Comparison of ENCODE assay signal across 10 mouse cellular contexts in the genomic region with DNA sequence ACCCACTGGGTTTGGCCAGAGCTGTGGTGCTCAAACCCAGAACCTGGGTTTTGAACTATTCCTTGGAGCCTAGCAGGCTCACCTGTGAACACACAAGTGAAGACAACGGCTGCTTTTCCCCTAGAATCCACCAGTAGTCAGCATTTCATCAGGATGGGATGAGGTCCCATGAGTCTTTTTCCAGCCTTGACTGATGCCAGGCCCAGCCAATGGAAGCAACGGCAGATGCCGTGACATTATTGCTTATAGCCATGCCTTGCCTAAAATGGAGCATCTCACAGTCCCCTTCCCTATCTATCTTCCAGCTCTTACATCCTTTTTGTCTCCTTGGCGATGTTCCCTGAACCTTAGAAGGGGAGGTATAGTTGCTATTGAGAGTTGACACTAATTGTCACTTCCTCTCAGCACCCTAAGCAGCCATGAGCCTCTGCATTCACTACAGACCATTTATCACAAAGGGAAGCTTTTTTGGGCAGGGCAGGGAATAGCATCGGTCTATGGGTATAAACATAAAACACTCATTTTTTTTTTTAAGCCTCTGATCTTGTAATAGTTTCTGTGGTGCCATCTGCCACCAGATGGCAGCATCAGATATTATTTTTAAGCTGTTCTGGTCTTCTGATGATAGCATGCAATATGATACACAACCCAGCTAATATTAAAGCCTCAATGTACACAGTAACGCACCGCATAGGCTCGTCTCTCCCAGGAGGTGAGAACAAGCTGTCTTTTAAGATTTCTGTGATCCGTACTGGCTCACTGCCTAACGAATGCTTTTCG. TPM values are rescaled to one million over a fixed set of nuclear protein-coding genes. Genes with fewer than 3 reads are reported as not detected.
A peak's percentile ranks its signal among the peaks of the same experiment; 100 is the strongest.
DNase-seq lines count a peak whose midpoint lies in the region; ATAC-seq and TF ChIP-seq lines count a peak whose summit lies in the region.
"Had no signal": no experiment of that assay in that cellular context is flagged by ENCODE, and none has a peak within 500 bp of the region (broad histone marks: within the 10 kb centered on the region; RNA-seq: fewer than 3 reads in every experiment).

No protein-coding gene starts in this region.

- no peaks in the 10 kb centered on the region for H3K4me1 ChIP-seq in liver, adult 2 months (ENCODE audit: control insufficient read depth, insufficient read depth, low read length)
- H3K4me1 ChIP-seq in liver, embryonic 12.5 days, result no peaks in the 10 kb centered on the region
- H3K4me1 ChIP-seq in embryonic facial prominence, embryonic 14.5 days (ENCODE audit: control insufficient read depth, insufficient read depth, low read length), result no peaks in the 10 kb centered on the region
- H3K4me1 ChIP-seq in intestine, postnatal 0 days (replicated peaks; ENCODE audit: control insufficient read depth, insufficient read depth, low read length), result no peaks in the 10 kb centered on the region
- H3K4me1 ChIP-seq in lung, postnatal 0 days (ENCODE audit: insufficient read depth, low read depth, low read length), result no peaks in the 10 kb centered on the region
- H3K4me1 ChIP-seq: embryonic facial prominence, embryonic 15.5 days; liver, embryonic 13.5 days had no signal

- WGBS in liver, adult 2 months, result 57% methylated on average over 11 of the region's 11 CpGs
- 63% methylated on average over 11 of the region's 11 CpGs for WGBS in liver, embryonic 12.5 days (ENCODE audit: insufficient replicate concordance)
- WGBS in embryonic facial prominence, embryonic 14.5 days, result 50% methylated on average over 11 of the region's 11 CpGs
- WGBS in intestine, postnatal 0 days, result 53% methylated on average over 11 of the region's 11 CpGs
- WGBS in lung, postnatal 0 days, result 44% methylated on average over 11 of the region's 11 CpGs

- no peak overlapping the region for H3K27ac ChIP-seq in liver, adult 2 months (replicated peaks; ENCODE audit: insufficient read depth, low read depth, low read length)
- H3K27ac ChIP-seq in liver, embryonic 12.5 days, result no peak overlapping the region
- no peak overlapping the region for H3K27ac ChIP-seq in embryonic facial prominence, embryonic 14.5 days (replicated peaks; ENCODE audit: low read depth, low read length)
- no peak overlapping the region for H3K27ac ChIP-seq in intestine, postnatal 0 days (ENCODE audit: low read depth, low read length)
- H3K27ac ChIP-seq in lung, postnatal 0 days (ENCODE audit: low read length), result no peak overlapping the region
- H3K27ac ChIP-seq: embryonic facial prominence, embryonic 15.5 days; liver, embryonic 13.5 days had no signal

- no peaks in the 10 kb centered on the region for H3K9me3 ChIP-seq in liver, embryonic 12.5 days (replicated peaks)
- no peaks in the 10 kb centered on the region for H3K9me3 ChIP-seq in embryonic facial prominence, embryonic 14.5 days (ENCODE audit: control insufficient read depth, low read length)
- no peaks in the 10 kb centered on the region for H3K9me3 ChIP-seq in intestine, postnatal 0 days (ENCODE audit: control insufficient read depth)
- no peaks in the 10 kb centered on the region for H3K9me3 ChIP-seq in lung, postnatal 0 days (ENCODE audit: low read length)
- H3K9me3 ChIP-seq: embryonic facial prominence, embryonic 15.5 days; liver, embryonic 13.5 days had no signal

- no peak for TF ChIP-seq EP300 in lung, postnatal 0 days (IDR thresholded peaks at IDR 0.05)

- no peak for ATAC-seq in liver, embryonic 12.5 days
- peak; percentile 84 for ATAC-seq in embryonic facial prominence, embryonic 14.5 days (ENCODE audit: low read depth)
- no peak for ATAC-seq in intestine, postnatal 0 days
- ATAC-seq in lung, postnatal 0 days, result no peak

- peak; percentile 39 for DNase-seq in liver, adult 2 months (ENCODE audit: extremely low read depth, low read depth, low spot score)
- peak; percentile 13 to 53 for DNase-seq in adrenal gland, postnatal 36 days
- DNase-seq in embryonic facial prominence, embryonic 14.5 days (ENCODE audit: low spot score), result peak; percentile 88
- peak; percentile 87 for DNase-seq in lung, postnatal 0 days (ENCODE audit: low spot score)
- DNase-seq in right cerebral cortex, postnatal 14 days, result peak; percentile 37
- no peak for DNase-seq in ovary, postnatal 10 days (ENCODE audit: low spot score)
- DNase-seq: liver, embryonic 13.5 days had no signal

- TF ChIP-seq CTCF in liver, adult 2 months (IDR thresholded peaks at IDR 0.05; ENCODE audit: low read depth, low read length), result no peak
- peak; percentile 72 for TF ChIP-seq CTCF in intestine, postnatal 0 days (IDR thresholded peaks at IDR 0.05; ENCODE audit: low read depth)
- peak; percentile 72 for TF ChIP-seq CTCF in lung, postnatal 0 days (IDR thresholded peaks at IDR 0.05)

- H3K79me2 ChIP-seq in liver, adult 2 months (ENCODE audit: control insufficient read depth, insufficient read depth, low read length), result no peaks in the 10 kb centered on the region

- H3K4me2 ChIP-seq in liver, embryonic 12.5 days, result no peak overlapping the region
- no peak overlapping the region for H3K4me2 ChIP-seq in embryonic facial prominence, embryonic 14.5 days (ENCODE audit: low read depth, low read length)
- H3K4me2 ChIP-seq in intestine, postnatal 0 days (replicated peaks; ENCODE audit: low read depth), result no peak overlapping the region
- H3K4me2 ChIP-seq in lung, postnatal 0 days (replicated peaks; ENCODE audit: low read depth, low read length), result no peak overlapping the region
- H3K4me2 ChIP-seq: embryonic facial prominence, embryonic 15.5 days; liver, embryonic 13.5 days had no signal

- H3K9ac ChIP-seq in liver, adult 2 months (ENCODE audit: low read depth, low read length), result no peak overlapping the region
- H3K9ac ChIP-seq in liver, embryonic 12.5 days, result no peak overlapping the region
- H3K9ac ChIP-seq in embryonic facial prominence, embryonic 14.5 days (ENCODE audit: low read depth, low read length), result no peak overlapping the region
- no peak overlapping the region for H3K9ac ChIP-seq in intestine, postnatal 0 days (ENCODE audit: low read depth, low read length)
- H3K9ac ChIP-seq in lung, postnatal 0 days (replicated peaks; ENCODE audit: low read depth), result no peak overlapping the region
- H3K9ac ChIP-seq: embryonic facial prominence, embryonic 15.5 days; liver, embryonic 13.5 days had no signal

- no peaks in the 10 kb centered on the region for H3K27me3 ChIP-seq in liver, adult 2 months (ENCODE audit: control insufficient read depth, insufficient read depth, low read length)
- no peaks in the 10 kb centered on the region for H3K27me3 ChIP-seq in liver, embryonic 12.5 days (replicated peaks)
- no peaks in the 10 kb centered on the region for H3K27me3 ChIP-seq in embryonic facial prominence, embryonic 14.5 days (replicated peaks; ENCODE audit: control insufficient read depth, insufficient read depth, low read length)
- no peaks in the 10 kb centered on the region for H3K27me3 ChIP-seq in intestine, postnatal 0 days (replicated peaks; ENCODE audit: control insufficient read depth, insufficient read depth, low read length)
- no peaks in the 10 kb centered on the region for H3K27me3 ChIP-seq in lung, postnatal 0 days (replicated peaks; ENCODE audit: insufficient read depth, low read length)
- H3K27me3 ChIP-seq: embryonic facial prominence, embryonic 15.5 days; liver, embryonic 13.5 days had no signal

- no peaks in the 10 kb centered on the region for H3K36me3 ChIP-seq in liver, adult 2 months (ENCODE audit: control insufficient read depth, insufficient read depth, low read length)
- no peaks in the 10 kb centered on the region for H3K36me3 ChIP-seq in liver, embryonic 12.5 days
- H3K36me3 ChIP-seq in embryonic facial prominence, embryonic 14.5 days (ENCODE audit: control insufficient read depth, insufficient read depth, low read length), result no peaks in the 10 kb centered on the region
- no peaks in the 10 kb centered on the region for H3K36me3 ChIP-seq in intestine, postnatal 0 days (ENCODE audit: control insufficient read depth, insufficient read depth)
- no peaks in the 10 kb centered on the region for H3K36me3 ChIP-seq in lung, postnatal 0 days (ENCODE audit: insufficient read depth, low read length)
- H3K36me3 ChIP-seq: embryonic facial prominence, embryonic 15.5 days; liver, embryonic 13.5 days had no signal

- H3K4me3 ChIP-seq in liver, adult 2 months (ENCODE audit: insufficient read depth, low read depth, low read length), result no peak overlapping the region
- no peak overlapping the region for H3K4me3 ChIP-seq in liver, embryonic 12.5 days
- no peak overlapping the region for H3K4me3 ChIP-seq in embryonic facial prominence, embryonic 14.5 days (ENCODE audit: low read depth, low read length)
- no peak overlapping the region for H3K4me3 ChIP-seq in intestine, postnatal 0 days (ENCODE audit: low read depth, low read length)
- no peak overlapping the region for H3K4me3 ChIP-seq in lung, postnatal 0 days (ENCODE audit: low read depth, low read length)
- H3K4me3 ChIP-seq: embryonic facial prominence, embryonic 15.5 days; liver, embryonic 13.5 days had no signal

- no peak for TF ChIP-seq POLR2A in liver, adult 2 months (IDR thresholded peaks at IDR 0.05; ENCODE audit: extremely low read depth, insufficient read depth, low read length)

RNA-seq across cellular contexts. Expression of a gene that starts 12.1 kb away (rescaled TPM):
- total RNA-seq in liver, adult 2 months (2014; rRNA removed), result not detected in 2 replicates
- not detected in 2 replicates for polyA plus RNA-seq in liver, adult 2 months (2012; rRNA removed)
- polyA plus RNA-seq in liver, embryonic 12.5 days (2016; fragmentation: Nextera tagmentation; extraction: Ambion mirVana), result 0.10 TPM in 1 of 2 replicates, not detected in the other
- not detected for total RNA-seq in adrenal gland, postnatal 36 days (2021)
- 0.35 and 0.72 TPM in 2 replicates for polyA plus RNA-seq in embryonic facial prominence, embryonic 14.5 days (2014; fragmentation: Nextera tagmentation; extraction: Ambion mirVana)
- 0.14 and 0.20 TPM in 2 replicates for polyA plus RNA-seq in intestine, postnatal 0 days (2015; fragmentation: Nextera tagmentation; extraction: Ambion mirVana)
- 0.75 and 0.84 TPM in 2 replicates for polyA plus RNA-seq in lung, postnatal 0 days (2015; fragmentation: Nextera tagmentation; extraction: Ambion mirVana)
- polyA plus RNA-seq: liver, embryonic 13.5 days had no signal

RNA-seq across cellular contexts. Expression of a gene that starts 59.1 kb away (rescaled TPM):
- 2.3 and 2.8 TPM in 2 replicates for total RNA-seq in liver, adult 2 months (2014; rRNA removed)
- 0.50 and 0.63 TPM in 2 replicates for polyA plus RNA-seq in liver, adult 2 months (2012; rRNA removed)
- 1.7 and 2.2 TPM in 2 replicates for polyA plus RNA-seq in liver, embryonic 12.5 days (2016; fragmentation: Nextera tagmentation; extraction: Ambion mirVana)
- total RNA-seq in adrenal gland, postnatal 36 days (2021), result 1 to 10 TPM; 7.2 to 7.6 TPM
- 7.1 and 8.4 TPM in 2 replicates for polyA plus RNA-seq in embryonic facial prominence, embryonic 14.5 days (2014; fragmentation: Nextera tagmentation; extraction: Ambion mirVana)
- polyA plus RNA-seq in intestine, postnatal 0 days (2015; fragmentation: Nextera tagmentation; extraction: Ambion mirVana), result 1.8 and 1.9 TPM in 2 replicates
- polyA plus RNA-seq in lung, postnatal 0 days (2015; fragmentation: Nextera tagmentation; extraction: Ambion mirVana), result 3.8 and 4.9 TPM in 2 replicates
